Mouse (Mus musculus): ENCODE measurements around the gene Opalin.

DNA sequence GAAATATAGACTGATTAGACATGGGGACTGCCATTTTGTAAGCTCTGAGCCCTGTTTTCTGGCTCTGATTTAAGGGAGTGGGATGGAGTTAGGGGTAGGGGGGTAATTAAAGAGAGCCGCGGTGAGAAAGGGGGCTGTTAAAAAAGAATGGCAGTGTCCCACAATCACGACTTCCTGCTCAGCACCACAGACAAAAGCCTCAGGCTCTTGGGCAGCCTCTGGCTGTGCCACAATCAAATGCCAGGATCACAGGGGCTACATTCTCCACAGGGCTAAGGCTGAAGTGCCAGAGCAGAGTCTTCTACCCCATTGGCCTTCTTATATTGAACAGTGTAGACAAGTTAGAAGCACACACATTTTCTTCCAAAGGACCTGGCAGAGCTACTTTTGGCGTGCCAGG, 11.0 kb upstream of the Opalin start:
- TF ChIP-seq CTCF (IDR thresholded peaks at IDR 0.05; ENCODE audit: low read depth, low read length) (no peak), GATA1 (IDR thresholded peaks at IDR 0.05; ENCODE audit: borderline replicate concordance, low read length) (no peak), GATA2 (IDR thresholded peaks at IDR 0.05; ENCODE audit: borderline replicate concordance, low read depth, low read length) (no peak), TAL1 (conservative IDR thresholded peaks at IDR 0.05; ENCODE audit: low read depth, low read length) (no peak)

All from G1E (cell line).